Mouse (Mus musculus): ENCODE measurements around the gene Mast4.
A peak's percentile ranks its signal among the peaks of the same experiment; 100 is the strongest.

Mast4 gene

DNA sequence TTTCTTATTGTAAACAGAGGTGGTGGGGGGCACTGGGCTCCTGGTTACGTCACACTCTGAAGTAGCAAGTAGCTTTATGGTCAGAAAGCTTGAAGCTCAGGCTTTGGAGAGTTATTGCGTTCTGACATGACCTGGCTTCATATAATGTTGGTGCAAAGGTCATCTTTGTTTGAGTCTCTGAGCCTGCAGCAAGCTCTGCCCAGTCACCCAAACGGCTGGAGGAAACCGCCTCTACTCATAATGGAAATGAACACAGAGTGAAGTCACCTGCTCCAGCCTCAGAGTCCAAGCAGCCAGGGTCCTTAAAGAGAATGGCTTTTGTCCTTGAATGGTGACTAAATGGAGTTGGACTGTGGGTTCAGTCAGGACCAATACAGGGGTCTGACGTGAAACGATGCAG lies 529.1 kb downstream of the Mast4 start:
- DNase-seq (ENCODE audit: low read depth) = no peak

DNA sequence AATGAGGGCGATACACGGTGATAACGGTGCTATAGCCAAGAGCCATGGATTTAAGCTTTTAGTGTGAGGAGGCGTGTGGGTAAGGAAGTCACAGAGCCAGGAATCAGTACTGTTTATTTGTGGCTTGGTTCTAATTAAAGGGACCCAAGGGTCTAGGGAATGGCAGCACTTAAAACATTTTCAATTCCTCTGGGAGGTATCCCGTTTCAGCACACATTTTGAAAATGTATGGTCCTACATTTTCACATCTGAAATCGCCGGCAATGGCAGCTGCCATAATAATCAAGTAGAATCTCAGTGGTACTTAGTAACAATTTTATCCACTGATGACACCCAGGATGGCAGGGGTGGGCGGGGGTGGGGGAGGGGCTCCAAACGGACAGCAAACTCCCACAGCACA lies 531.1 kb downstream of the Mast4 start:
- DNase-seq (ENCODE audit: low read depth) = no peak

DNA sequence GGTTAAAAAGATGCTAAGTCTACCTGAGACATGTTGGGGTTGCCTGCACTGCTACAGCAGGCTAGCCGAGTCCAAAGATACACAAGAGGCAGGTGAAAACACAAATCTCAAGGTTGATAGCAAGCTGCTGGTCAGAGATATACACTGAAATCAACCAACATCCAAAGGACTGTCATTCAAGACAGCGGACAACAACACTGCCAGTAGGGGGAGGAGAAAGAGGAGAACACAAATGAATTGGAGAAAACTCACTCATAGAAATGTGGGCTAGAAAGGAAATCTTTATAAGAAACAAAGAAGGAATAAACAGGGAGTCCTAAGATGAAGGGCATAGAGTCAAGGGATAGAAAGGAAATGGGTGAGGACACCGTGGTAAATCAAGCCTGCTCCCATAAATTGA lies 542.1 kb downstream of the Mast4 start:
- DNase-seq (ENCODE audit: low read depth) = no peak

DNA sequence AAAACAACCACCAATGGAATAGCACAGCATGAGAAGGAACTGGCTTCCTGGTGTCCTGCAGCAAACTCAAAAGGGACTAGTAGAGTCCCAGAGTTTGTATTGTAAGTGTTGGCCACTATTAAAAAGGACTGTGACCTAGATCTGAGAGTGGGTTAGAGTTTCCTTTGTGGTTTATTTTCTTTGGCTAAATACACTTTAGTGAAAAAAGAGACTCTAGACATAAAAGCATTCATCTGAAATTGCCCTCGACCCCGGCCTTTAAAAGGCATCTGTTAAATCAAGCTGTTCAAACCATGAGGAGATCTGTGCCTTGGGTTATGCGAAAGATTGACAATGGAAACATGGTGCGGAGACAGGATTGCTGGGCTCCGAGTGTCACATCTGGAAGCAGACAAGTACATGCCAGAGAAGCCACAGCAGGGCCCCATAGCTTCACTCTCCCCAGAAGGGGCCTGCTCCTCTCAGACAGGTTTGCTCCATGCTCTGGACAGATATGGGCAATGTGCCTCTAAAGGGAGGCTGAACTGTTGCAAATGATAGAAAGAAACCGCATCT lies 543.6 kb downstream of the Mast4 start:
- DNase-seq (ENCODE audit: low read depth) = no peak

DNA sequence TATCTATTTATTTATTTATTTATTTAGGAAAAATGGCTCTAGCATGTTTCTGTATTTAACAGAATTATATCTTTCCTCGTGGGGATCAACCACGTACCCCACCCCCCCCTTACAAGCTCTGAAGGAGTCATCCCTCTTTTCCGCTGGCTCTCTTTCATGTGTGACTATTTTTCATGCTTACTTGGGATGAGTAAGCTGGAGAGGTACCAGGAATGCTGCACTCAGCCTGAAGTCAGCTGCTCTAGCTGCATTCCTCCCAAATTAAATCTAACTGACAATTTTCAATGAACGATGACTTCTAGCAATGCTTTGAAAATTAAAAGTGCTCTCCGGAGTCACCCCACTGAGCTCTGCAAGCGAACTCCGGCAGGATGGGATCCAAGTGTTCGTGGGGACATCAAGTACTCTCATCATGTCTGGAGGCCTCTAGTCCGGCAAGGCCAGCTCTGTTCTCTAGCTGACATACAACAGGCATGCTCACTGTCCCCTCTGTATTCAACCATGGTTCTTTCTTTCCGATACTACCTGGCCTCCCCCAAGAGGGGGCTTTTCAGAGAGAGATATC lies 547.5 kb downstream of the Mast4 start:
- DNase-seq (ENCODE audit: low read depth) = peak; percentile 79

DNA sequence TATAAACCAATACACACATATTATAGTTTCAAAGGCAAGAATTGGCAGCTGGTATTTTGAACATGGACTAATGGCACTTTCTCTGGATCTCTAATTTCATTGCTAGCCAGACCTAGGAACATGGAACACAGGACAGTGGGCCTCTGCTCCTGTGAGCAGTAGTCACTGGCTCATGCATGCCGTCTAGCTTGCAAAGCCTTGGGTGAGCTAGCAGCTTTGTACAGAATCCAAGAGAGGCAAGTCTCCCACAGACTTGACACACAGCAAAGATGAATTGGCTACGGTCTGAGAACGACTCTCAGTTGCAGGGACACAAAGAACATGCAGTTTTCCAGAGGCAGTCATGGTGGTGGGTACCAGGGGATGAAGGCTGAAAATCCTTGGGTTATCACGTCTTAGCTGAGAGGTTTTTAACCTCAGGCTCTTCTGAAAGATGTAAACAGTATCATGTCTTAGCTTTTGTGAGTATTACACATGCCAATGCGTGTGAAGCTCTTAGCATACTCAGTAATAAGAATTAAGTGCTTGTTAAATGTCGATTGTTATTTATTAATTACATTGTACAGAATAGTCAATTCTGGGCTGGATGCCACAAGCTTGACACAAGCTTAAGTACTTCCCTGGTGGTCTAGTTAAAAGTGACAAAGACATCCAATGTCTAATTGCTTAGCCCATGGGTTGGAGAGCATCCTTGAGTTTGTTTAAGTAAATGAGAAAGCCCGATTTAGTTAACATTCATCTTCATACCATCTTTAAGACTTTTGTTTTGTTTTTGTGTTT lies 550.6 kb downstream of the Mast4 start:
- DNase-seq (ENCODE audit: low read depth) = no peak

DNA sequence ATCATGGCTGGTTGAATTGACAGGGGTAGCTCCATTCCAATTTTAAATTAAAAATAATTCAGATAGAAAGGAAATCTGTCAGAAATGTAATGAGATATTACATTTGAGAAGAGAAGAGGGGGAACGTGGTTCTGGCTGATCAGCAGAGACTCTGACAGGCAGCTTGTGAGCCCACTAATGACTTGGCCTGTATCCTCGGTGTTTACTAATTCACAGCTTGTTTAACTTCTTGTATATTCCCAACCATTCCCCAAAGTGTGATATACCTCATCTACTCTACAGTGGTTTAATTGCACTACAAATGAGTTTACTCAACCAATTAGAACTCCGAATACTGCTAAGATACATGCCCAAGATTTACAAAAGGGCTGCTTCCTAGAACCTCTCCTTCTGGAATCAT lies 555.0 kb downstream of the Mast4 start:
- no peak for DNase-seq (ENCODE audit: low read depth)

DNA sequence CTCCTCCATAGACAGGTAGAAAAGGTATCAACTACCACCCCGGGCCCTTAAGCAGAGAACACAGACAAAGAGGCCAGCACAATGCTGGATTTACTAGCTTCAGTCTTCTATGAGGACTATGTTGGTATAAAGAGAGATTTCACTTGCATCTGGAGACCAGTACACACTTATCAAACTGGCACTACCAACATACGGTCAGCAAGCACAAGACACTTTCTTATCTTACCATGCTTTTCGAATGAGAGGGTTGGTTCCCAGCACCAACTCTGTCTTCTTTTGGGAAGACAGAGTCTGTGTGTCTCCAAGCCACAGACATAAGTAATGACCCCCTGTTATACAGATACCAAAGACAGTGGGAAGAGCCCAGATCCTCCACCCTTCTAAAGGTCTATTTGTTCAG lies 555.4 kb downstream of the Mast4 start:
- DNase-seq (ENCODE audit: low read depth) = no peak

DNA sequence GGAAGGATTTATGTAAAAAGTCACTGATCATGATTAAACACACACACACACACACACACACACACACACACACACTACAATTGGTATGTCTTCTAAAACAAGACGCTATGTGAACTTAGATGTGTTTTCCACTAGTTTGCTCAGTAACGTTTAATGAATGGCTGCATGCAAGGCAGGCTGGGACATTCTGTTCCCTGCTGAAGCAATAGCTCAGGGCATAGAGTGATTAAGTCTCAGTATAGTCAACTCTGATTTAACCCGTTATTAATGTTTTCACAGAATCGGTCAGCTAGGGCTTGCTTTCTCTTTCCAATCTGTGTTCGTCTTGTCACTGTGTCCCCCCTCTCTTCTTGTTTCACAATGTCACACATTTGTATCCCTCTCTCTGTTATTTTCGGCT lies 558.8 kb downstream of the Mast4 start:
- DNase-seq (ENCODE audit: low read depth) = no peak

DNA sequence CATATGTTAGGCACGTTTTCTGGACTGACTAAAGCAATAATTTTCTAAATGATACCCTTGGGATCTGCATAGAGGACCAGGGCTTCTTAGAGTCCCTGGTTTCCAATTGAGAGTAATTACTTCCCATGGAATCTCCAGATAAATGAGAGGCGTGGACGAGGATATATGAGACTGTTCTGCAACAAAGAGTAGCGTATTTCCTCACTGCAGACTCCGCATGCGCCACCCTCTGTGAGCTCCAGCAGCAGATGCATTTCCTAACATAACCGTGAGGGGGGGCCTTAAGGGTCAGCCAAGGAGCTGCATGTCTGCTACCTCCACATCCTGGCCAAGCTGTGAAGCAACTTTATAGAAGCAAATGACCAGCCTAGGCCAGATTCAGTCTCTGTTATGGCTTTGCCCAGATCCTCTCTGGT lies 559.5 kb downstream of the Mast4 start:
- peak; percentile 25 for DNase-seq (ENCODE audit: low read depth)

DNA sequence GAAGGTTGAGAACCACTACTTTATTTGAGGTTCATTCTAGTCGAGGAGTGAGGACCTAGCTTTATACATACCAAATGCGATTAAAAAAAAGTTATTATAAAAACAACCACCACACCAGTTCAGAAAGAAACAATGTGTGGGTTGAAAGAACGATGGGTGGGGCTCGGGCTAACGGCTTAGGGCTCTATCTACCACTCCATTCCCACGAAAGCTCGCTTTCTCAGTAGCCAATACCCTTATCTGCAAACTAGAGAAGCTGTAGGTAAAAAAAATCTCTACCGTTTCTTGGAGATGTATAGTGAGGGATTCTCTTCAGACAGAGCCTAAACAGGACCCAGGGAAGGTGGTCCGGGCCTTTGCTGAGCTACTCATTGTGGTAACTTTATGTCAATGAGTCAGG lies 561.1 kb downstream of the Mast4 start:
- no peak for DNase-seq (ENCODE audit: low read depth)

DNA sequence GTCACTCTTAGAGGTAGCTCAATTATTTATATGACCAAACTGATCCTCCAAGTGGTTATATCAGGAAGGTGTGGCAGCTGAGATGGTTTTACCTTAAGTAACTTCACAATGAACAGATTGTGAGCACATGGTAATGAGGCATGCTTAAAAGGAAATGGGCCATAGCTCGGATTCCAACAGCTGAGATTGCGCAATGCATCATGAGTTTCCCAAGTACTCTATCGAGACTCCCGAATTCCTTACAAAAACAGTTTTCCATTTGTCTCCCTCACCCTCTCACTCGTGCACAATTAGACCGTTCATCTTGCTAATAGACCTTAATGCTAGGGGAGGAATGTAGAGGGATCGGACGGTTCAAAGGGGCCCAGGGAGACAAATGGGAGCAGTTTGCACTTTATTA lies 564.1 kb downstream of the Mast4 start:
- DNase-seq (ENCODE audit: low read depth) = peak; percentile 75

DNA sequence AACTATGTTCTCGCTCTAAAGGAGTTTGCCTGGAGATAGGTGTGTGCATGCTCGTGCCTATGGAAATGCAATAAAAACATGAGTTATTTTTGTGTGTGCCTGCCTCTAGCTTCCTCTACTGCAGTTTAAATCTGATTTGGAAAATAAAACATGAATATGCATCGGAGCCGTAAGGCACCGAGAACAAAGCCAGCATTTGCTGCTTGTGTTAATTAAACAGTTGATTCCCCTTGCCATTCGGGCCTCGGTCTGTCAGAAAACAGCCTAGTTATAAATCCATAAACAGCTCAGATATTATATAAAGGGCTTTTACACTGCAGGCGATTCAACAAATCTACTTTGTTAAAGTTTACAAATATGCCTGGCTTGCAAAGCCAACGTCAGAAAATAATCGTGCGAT lies 565.8 kb downstream of the Mast4 start:
- DNase-seq (ENCODE audit: low read depth) = no peak

DNA sequence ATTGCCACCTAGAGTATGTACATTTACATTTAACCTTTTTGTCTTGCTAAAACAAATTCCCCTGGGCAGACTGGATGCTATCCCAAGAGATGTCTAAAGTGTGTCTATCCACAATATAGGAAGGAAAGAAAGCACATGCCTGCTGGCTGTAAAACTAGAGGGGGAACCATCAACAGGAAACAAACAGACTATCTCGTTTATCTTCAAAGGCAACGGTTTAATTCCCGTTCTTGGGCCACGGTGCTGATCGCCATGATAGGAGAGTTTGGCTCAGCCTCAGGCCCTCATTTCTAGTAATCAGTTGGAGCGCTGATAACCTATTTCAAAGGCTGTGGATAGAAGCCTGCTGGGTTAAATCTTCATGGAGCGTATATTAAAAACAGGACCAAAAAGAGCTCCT lies 567.2 kb downstream of the Mast4 start:
- DNase-seq (ENCODE audit: low read depth) = no peak

DNA sequence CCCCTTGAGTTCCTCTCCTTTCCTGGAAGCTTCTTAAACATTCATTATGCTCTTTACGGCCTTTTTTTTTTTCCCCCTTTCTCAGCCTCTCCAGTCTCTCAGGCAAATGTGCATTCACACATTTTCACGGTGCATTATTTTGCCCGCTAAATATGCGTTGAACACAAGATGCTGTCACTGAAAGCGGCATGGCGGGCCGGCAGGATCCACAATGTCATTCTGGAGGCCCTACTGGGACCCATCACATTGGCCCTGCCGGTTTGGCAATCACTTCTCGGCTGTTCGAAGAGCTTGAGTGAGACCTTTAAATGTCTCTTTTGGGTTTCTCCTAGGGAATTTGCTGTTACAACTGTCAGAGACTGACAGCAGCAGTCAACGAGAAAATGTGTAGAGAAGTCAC lies 569.1 kb downstream of the Mast4 start:
- DNase-seq (ENCODE audit: low read depth) = no peak

DNA sequence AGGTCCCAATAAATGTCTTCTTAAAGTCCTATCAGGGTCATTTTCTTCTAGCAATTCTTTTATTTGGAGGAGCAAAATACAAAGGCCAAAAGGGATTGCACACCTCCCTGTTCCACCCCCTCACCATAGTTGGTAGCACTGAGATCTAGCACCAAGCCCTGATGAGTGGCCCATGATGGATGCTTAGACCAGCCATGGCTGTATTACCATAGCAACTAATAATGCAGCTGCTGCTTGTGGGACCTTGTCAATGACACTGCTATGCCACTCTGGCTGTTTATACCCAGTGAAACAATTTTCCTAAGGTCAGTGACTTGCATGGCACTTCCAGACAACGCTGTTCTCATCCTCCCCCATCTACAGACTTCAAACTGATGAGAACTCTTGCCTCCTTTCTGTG lies 570.1 kb downstream of the Mast4 start:
- no peak for DNase-seq (ENCODE audit: low read depth)

DNA sequence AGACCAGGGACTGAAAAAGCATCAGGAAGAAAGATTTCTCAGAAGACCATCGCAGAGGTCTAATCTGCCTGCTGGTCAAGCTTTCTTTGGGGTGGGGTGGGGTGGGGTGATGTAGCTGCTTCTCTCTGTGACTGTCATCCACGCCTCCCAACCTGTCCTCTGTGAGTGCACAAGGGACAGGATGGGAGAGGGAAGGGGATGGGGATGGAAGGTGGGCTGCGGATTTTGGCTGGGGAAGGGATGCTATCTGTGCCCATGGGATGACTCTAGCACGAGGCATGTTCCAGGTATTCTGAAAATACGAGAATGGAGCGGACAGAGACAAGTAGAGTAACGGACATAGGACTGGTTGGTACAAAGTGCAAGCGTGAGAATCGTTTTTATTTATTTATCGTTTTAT lies 572.1 kb downstream of the Mast4 start:
- no peak for DNase-seq (ENCODE audit: low read depth)

DNA sequence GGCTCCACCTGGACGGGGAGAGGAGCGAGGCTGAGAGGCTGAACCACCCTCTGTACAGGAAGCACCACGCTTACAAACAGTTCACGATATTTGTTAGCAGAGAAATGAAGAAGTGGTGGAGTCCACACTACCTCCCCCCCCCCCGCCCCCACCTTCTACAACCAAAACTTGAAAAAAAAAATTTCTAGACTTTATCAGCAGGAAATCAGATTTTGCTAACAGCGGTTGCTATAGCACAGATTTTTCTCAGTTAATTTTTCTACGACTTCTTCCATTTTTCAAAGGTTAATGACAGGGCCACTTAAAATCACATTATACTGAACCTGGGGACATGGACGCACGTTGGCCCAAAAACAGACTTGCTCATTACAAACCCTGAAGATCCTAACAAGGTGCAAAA lies 572.9 kb downstream of the Mast4 start:
- no peak for DNase-seq (ENCODE audit: low read depth)

DNA sequence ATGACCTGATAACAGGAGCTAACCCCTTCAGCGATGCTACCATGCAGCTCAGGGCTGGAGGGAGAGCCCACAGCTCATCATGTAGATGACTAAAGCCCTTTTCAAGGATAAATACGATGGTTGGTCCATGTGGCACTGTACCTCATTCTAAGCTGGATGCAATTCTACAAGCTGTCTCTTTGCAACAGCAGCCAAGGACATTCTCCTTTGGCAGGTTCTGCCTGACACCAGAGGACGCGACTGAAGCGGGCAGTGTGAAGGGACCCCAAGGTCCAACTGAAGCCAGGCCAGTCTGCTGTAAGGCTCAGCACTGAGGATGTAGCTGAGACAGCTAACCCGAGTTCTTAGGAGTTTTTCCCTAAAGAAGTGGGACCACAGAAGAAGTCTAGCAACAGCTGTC lies 576.3 kb downstream of the Mast4 start:
- no peak for DNase-seq (ENCODE audit: low read depth)

DNA sequence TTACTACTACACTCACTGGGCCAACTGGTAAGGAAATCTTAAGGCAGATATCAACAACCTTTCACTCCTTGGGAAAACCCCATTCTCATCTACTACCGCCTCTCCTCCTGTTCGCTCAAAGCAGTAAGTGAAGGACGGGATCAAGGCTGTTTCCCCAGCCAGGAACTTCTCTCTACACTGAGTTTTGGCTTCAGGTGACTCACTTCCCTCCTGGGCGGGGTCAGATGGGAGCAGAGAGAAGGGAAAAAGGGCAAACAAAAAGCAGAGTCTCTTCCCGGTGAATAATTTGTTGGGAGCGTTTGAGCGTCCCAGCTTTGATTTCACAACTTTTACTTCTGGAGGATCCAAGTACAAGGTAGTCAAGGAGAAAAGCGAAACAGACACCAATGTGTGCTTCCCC lies 578.2 kb downstream of the Mast4 start:
- peak; percentile 11 for DNase-seq (ENCODE audit: low read depth)

DNA sequence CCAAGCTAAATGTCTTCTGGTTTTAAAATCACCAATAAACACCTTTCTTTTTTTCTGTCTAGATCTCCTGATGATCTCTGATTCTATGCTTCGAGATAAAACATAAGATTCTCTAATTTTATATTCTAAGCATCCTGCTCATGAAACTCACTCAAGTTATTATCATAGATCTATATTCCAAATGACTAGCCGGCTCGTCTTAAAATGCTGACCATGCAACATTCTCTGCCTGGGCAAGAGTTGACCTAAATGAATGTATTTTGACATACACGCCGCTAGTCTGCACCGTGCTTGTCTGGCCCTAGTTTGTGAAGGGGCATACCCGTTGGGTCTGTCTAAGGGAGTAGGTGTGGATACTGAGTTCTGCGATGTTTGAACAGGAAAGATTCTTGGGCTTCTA lies 579.2 kb downstream of the Mast4 start:
- no peak for DNase-seq (ENCODE audit: low read depth)

DNA sequence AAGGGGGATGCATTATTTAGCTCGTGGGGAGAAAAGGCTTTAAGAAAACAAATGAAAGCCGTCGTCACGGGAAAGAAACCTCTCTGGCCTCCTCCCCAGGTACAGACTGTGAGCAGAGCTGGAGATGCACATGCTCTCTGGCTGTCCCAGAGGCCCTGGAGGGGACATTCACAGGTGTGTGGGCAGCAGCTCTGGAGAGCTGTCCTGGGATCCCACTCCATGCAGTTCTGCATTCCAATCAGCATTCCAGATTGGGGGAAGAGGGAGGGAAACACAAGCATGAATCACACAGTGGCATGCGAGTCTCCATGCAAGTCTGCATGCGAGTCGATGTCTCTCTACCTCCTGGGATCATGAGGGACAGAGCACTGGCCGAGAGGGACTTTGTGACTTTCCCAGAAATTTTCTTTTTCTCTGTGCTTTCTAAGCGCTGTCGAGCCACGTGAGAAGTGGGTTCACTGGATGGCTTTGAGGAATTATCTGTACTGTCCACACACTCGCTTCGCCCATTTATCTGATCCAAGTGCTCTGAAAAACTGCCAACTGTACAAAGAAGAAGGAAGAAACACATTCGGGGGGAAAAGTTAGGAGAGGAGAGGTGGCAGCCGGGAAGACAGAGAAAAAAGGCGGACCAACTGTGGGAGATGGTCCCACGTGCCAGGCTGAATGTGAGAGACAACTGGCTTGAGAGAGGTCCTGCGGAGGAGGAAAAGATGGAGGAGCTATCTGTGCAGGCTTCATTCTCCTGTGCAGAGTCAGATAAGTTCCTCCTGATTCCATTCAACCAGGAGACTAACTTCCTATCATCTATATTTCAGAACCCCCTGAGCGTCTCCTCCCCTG lies 580.4 kb downstream of the Mast4 start:
- peak; percentile 4 for DNase-seq (ENCODE audit: low read depth)

DNA sequence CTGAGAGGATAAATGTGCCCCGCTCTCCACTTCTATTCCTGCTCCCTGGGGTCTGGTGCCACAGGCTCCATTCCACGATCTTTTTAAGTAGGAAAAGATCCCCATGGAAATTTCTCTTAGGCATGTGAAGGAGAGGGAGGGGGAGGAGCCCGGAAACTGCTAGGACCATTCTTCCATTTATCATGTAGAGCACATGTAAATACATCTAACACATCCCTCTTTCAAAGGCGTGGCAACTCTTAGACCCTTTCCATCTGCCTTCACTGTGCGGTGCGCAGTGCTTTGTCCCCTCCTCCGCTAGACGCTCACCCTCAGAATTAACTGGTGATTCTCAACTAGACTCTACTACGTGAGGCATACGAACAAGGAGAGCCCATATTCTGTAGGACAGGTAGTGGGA lies 584.4 kb downstream of the Mast4 start:
- DNase-seq (ENCODE audit: low read depth) = no peak
